Mouse (Mus musculus) forebrain, embryonic 15.5 days (tissue): ENCODE measurements around the gene Dnm2. TPM values are rescaled to one million over a fixed set of nuclear protein-coding genes. Genes with fewer than 3 reads are reported as not detected.

Experiments
- ATAC-seq: fragments of 200-750 bp; cut with Nextera tagmentation; replicated peaks from 2 replicates; pipeline ENCODE4 v1.8.0; 2017; ENCODE audit warnings: mild to moderate bottlenecking, moderate TSS enrichment, moderate library complexity
- H3K27ac ChIP-seq: fragments of 300-500 bp; sonication (generic); replicated peaks from 2 replicates; pipeline ENCODE4 v1.5.1; 2015; ENCODE audit warnings: mild to moderate bottlenecking, inconsistent platforms
- H3K27me3 ChIP-seq: fragments of 300-500 bp; sonication (generic); 2 replicates; pipeline ENCODE4 v1.6.1; 2015; ENCODE audit warnings: inconsistent platforms
- H3K36me3 ChIP-seq: fragments of 300-500 bp; sonication (generic); 2 replicates; pipeline ENCODE4 v1.6.1; 2015; ENCODE audit warnings: mild to moderate bottlenecking, inconsistent platforms
- H3K4me1 ChIP-seq: fragments of 300-500 bp; sonication (generic); 2 replicates; pipeline ENCODE4 v1.6.1; 2015; ENCODE audit warnings: inconsistent platforms
- H3K4me2 ChIP-seq: fragments of 300-500 bp; sonication (generic); replicated peaks from 2 replicates; pipeline ENCODE4 v1.6.1; 2015; ENCODE audit warnings: mild to moderate bottlenecking, inconsistent platforms
- H3K4me3 ChIP-seq: fragments of 300-500 bp; sonication (generic); 2 replicates; pipeline ENCODE4 v1.5.1; 2015; ENCODE audit warnings: mild to moderate bottlenecking, inconsistent platforms
- H3K9ac ChIP-seq: fragments of 300-500 bp; sonication (generic); replicated peaks from 2 replicates; pipeline ENCODE4 v1.6.1; 2015; ENCODE audit warnings: mild to moderate bottlenecking, inconsistent platforms
- H3K9me3 ChIP-seq: fragments of 300-500 bp; sonication (generic); 2 replicates; pipeline ENCODE4 v1.6.1; 2016; ENCODE audit warnings: inconsistent platforms
- WGBS: fragments of 180-500 bp; shearing (Covaris S2); methylation state at CpG from one replicate; pipeline ENCODE4 v1.1.7; 2015; ENCODE audit warnings: mixed read lengths; 5-methylcytosine and 5-hydroxymethylcytosine counted together
- polyA plus RNA-seq: library from polyadenylated mRNA; unstranded; fragments of >200 nt; fragmentation: Nextera tagmentation; extraction: Ambion mirVana; gene quantifications from 2 replicates; pipeline ENCODE4 v1.2.1, GENCODE M21; 2015

The Dnm2 gene
- polyA plus RNA-seq, 1 experiment from 2014 or later = 74.7 TPM

GRCm38 (mm10) chr9:21449710-21450109 lies 25.0 kb downstream of the Dnm2 start:
- 90% methylated on average over 2 of the region's 2 CpGs for WGBS
- no peaks in the 10 kb centered on the region for H3K9me3 ChIP-seq
- no peak overlapping the region for H3K27ac ChIP-seq
- ATAC-seq = no peak
- no peak overlapping the region for H3K4me3 ChIP-seq
- H3K36me3 ChIP-seq = no peaks in the 10 kb centered on the region
- H3K4me2 ChIP-seq = no peak overlapping the region
- no peaks in the 10 kb centered on the region for H3K27me3 ChIP-seq
- H3K9ac ChIP-seq = no peak overlapping the region
- no peaks in the 10 kb centered on the region for H3K4me1 ChIP-seq

- WGBS = 87% methylated on average over 3 of the region's 3 CpGs
- no peak overlapping the region for H3K27ac ChIP-seq
- ATAC-seq = no peak
- H3K36me3 ChIP-seq = no peaks in the 10 kb centered on the region
- H3K4me1 ChIP-seq = no peaks in the 10 kb centered on the region
- H3K4me3 ChIP-seq = no peak overlapping the region
- no peak overlapping the region for H3K9ac ChIP-seq
- no peaks in the 10 kb centered on the region for H3K27me3 ChIP-seq
- H3K4me2 ChIP-seq = no peak overlapping the region
- H3K9me3 ChIP-seq = no peaks in the 10 kb centered on the region
Observed at GRCm38 (mm10) chr9:21450270-21450669, 25.6 kb downstream of the Dnm2 start.

GRCm38 (mm10) chr9:21451391-21451790 lies 26.7 kb downstream of the Dnm2 start:
- no peaks in the 10 kb centered on the region for H3K4me1 ChIP-seq
- H3K27ac ChIP-seq = no peak overlapping the region
- no peak overlapping the region for H3K9ac ChIP-seq
- no peak for ATAC-seq
- WGBS = 89% methylated on average over 8 of the region's 8 CpGs
- no peak overlapping the region for H3K4me3 ChIP-seq
- no peaks in the 10 kb centered on the region for H3K9me3 ChIP-seq
- H3K4me2 ChIP-seq = no peak overlapping the region
- no peaks in the 10 kb centered on the region for H3K36me3 ChIP-seq
- no peaks in the 10 kb centered on the region for H3K27me3 ChIP-seq

GRCm38 (mm10) chr9:21451870-21452269 lies 27.2 kb downstream of the Dnm2 start:
- no peaks in the 10 kb centered on the region for H3K4me1 ChIP-seq
- H3K4me3 ChIP-seq = no peak overlapping the region
- no peaks in the 10 kb centered on the region for H3K27me3 ChIP-seq
- WGBS = 91% methylated on average over 8 of the region's 8 CpGs
- H3K27ac ChIP-seq = no peak overlapping the region
- ATAC-seq = no peak
- no peak overlapping the region for H3K9ac ChIP-seq
- no peak overlapping the region for H3K4me2 ChIP-seq
- no peaks in the 10 kb centered on the region for H3K36me3 ChIP-seq
- no peaks in the 10 kb centered on the region for H3K9me3 ChIP-seq

GRCm38 (mm10) chr9:21453003-21453402 lies 28.3 kb downstream of the Dnm2 start:
- H3K27me3 ChIP-seq = no peaks in the 10 kb centered on the region
- H3K4me2 ChIP-seq = no peak overlapping the region
- H3K9ac ChIP-seq = no peak overlapping the region
- WGBS = 91% methylated on average over 7 of the region's 7 CpGs
- no peak overlapping the region for H3K27ac ChIP-seq
- no peak for ATAC-seq
- no peaks in the 10 kb centered on the region for H3K36me3 ChIP-seq
- no peaks in the 10 kb centered on the region for H3K9me3 ChIP-seq
- H3K4me1 ChIP-seq = no peaks in the 10 kb centered on the region
- no peak overlapping the region for H3K4me3 ChIP-seq

- Histone ChIP-seq H3K27me3 (no peaks in the 10 kb centered on the region), H3K36me3 (no peaks in the 10 kb centered on the region), H3K4me1 (no peaks in the 10 kb centered on the region), H3K27ac (no peak overlapping the region), H3K9me3 (no peaks in the 10 kb centered on the region), H3K4me3 (no peak overlapping the region), H3K9ac (no peak overlapping the region), H3K4me2 (no peak overlapping the region)
- WGBS = 89% methylated on average over 2 of the region's 2 CpGs
- ATAC-seq = no peak
Observed at GRCm38 (mm10) chr9:21453459-21453858, 28.8 kb downstream of the Dnm2 start.

- H3K36me3 ChIP-seq = no peaks in the 10 kb centered on the region
- no peak overlapping the region for H3K4me3 ChIP-seq
- H3K4me2 ChIP-seq = no peak overlapping the region
- 83% methylated on average over 4 of the region's 4 CpGs for whole genome bisulfite sequencing
- no peak overlapping the region for H3K9ac ChIP-seq
- no peaks in the 10 kb centered on the region for H3K9me3 ChIP-seq
- H3K27me3 ChIP-seq = no peaks in the 10 kb centered on the region
- ATAC-seq = no peak
- H3K4me1 ChIP-seq = no peaks in the 10 kb centered on the region
- no peak overlapping the region for H3K27ac ChIP-seq
Observed at GRCm38 (mm10) chr9:21454556-21454955, 29.8 kb downstream of the Dnm2 start.

GRCm38 (mm10) chr9:21455103-21455770 lies 30.5 kb downstream of the Dnm2 start:
- Histone ChIP-seq H3K4me3 (no peak overlapping the region), H3K36me3 (no peaks in the 10 kb centered on the region), H3K27me3 (no peaks in the 10 kb centered on the region), H3K27ac (no peak overlapping the region), H3K4me1 (no peaks in the 10 kb centered on the region), H3K9ac (no peak overlapping the region), H3K4me2 (no peak overlapping the region), H3K9me3 (no peaks in the 10 kb centered on the region)
- WGBS = 63% methylated on average over 4 of the region's 4 CpGs
- ATAC-seq = no peak

- no peaks in the 10 kb centered on the region for H3K9me3 ChIP-seq
- no peak overlapping the region for H3K27ac ChIP-seq
- no peaks in the 10 kb centered on the region for H3K4me1 ChIP-seq
- H3K27me3 ChIP-seq = no peaks in the 10 kb centered on the region
- no peak overlapping the region for H3K9ac ChIP-seq
- H3K36me3 ChIP-seq = no peaks in the 10 kb centered on the region
- 90% methylated on average over 7 of the region's 7 CpGs for WGBS
- H3K4me2 ChIP-seq = no peak overlapping the region
- H3K4me3 ChIP-seq = no peak overlapping the region
- no peak for ATAC-seq
Observed at GRCm38 (mm10) chr9:21456246-21456929, 31.7 kb downstream of the Dnm2 start.

- ATAC-seq = no peak
- 83% methylated on average over 10 of the region's 10 CpGs for WGBS
Observed at GRCm38 (mm10) chr9:21456930-21457634, 32.4 kb downstream of the Dnm2 start.

GRCm38 (mm10) chr9:21458821-21459220 lies 34.1 kb downstream of the Dnm2 start:
- ATAC-seq = no peak

More at GRCm38 (mm10) chr9:21456930-21457634, 32.4 kb downstream of the Dnm2 start:
- Histone ChIP-seq H3K4me3 (no peak overlapping the region), H3K9me3 (no peaks in the 10 kb centered on the region), H3K27me3 (no peaks in the 10 kb centered on the region), H3K36me3 (no peaks in the 10 kb centered on the region), H3K4me2 (no peak overlapping the region), H3K4me1 (no peaks in the 10 kb centered on the region), H3K9ac (no peak overlapping the region), H3K27ac (no peak overlapping the region)

GRCm38 (mm10) chr9:21460400-21460940 lies 35.8 kb downstream of the Dnm2 start:
- WGBS = 96% methylated on average over 3 of the region's 3 CpGs
- Histone ChIP-seq H3K4me3 (no peak overlapping the region), H3K27ac (no peak overlapping the region), H3K27me3 (no peaks in the 10 kb centered on the region), H3K36me3 (peaks cover under 1% of the 10 kb centered on the region; the same call in 1 of the 2 replicates), H3K4me1 (peaks cover 7% of the 10 kb centered on the region; the same call in 1 of the 2 replicates), H3K9ac (no peak overlapping the region), H3K9me3 (no peaks in the 10 kb centered on the region), H3K4me2 (no peak overlapping the region)
- no peak for ATAC-seq

More at GRCm38 (mm10) chr9:21458821-21459220, 34.1 kb downstream of the Dnm2 start:
- Histone ChIP-seq H3K4me2 (no peak overlapping the region), H3K27me3 (no peaks in the 10 kb centered on the region), H3K9ac (no peak overlapping the region), H3K9me3 (no peaks in the 10 kb centered on the region), H3K27ac (no peak overlapping the region), H3K4me3 (no peak overlapping the region), H3K36me3 (no peaks in the 10 kb centered on the region), H3K4me1 (0 out of 2 replicates have a peak, but pooled peaks cover 3% of the 10 kb centered on the region)
- 72% methylated on average over 3 of the region's 3 CpGs for WGBS
